Mouse (Mus musculus): ENCODE measurements around the gene Mycbp.
A peak's percentile ranks its signal among the peaks of the same experiment; 100 is the strongest.
"Not testable (repeated sequence)": the region's sequence is repeated elsewhere in the genome, so short reads cannot be mapped to it uniquely, and the experiment has no call there.

The Mycbp gene

DNA sequence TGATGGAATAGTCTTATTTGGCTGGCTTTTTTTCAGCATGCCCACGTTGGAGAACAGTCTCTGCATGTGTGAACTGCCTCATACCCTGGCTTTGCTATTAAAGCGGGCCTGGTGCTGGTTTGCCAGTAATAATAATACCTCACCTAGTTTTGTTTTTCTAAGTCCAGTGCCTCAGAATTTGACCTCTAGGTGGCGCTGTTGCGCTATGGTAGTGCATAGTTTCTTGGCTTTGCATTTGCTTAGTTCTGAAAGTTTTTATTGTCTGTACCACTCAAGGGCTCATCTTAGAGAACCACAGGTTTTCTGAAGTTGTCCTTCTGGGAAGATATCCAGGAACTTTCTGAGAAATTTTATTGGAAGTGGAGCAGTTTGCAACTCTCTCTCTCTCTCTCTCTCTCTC lies 35.2 kb downstream of the Mycbp start:
- peak; percentile 83 for DNase-seq (ENCODE audit: extremely low spot score, low read depth, low spot score)

DNA sequence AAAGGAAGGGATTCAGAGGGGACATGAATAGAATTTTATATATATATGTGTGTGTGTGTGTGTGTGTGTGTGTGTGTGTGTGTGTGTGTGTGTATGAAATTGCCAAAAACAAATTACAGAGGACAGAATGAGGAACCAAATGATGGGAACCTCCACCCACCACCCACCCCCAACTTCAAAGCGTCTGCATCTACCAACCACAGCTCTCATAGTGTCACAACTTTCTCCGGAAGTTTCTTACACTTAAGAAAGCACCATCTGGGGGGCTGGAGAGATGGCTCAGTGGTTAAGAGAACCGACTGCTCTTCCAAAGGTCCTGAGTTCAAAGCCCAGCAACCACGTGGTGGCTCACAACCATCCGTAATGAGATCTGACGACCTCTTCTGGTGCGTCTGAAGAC lies 36.2 kb downstream of the Mycbp start:
- DNase-seq (ENCODE audit: extremely low spot score, low read depth, low spot score), result not testable (repeated sequence)

DNA sequence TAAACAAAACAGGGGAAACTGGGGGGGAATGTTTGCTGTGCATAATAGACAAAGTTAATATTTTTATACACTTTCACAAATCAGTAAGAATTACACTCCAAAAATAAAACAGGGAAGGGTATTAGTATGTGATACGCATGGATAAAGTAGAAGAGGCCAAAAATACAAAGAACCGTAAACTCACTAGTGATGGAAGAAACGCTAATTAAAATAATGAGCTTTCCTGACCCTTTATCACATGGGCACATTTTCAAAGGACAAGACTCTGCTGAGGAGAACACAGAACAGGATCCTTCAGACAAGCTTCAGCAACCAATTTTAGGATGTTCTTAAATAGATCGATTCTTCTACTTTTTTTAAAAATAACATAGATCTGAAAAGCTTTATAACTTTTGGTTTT lies 42.1 kb downstream of the Mycbp start:
- no peak for DNase-seq (ENCODE audit: extremely low spot score, low read depth, low spot score)

DNA sequence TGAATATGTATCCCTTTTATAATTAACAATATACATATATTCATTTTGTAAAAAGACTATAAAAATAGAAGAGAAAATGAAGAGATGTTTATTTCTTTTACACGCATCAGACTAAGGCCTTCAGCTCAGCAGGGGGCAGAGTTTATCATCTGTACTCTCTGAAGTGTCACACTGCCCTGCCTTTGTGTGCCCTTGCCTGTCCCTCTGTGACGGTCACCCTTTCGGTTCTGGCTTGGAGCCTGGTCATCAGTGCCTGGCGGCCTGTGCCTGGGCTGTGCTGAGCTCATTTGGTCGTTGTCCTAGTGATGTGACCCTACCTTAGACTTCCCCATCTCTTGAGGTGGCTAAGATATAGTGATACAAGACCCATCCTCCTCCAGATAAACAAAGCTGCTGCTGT lies 42.5 kb downstream of the Mycbp start:
- no peak for DNase-seq (ENCODE audit: extremely low spot score, low read depth, low spot score)

DNA sequence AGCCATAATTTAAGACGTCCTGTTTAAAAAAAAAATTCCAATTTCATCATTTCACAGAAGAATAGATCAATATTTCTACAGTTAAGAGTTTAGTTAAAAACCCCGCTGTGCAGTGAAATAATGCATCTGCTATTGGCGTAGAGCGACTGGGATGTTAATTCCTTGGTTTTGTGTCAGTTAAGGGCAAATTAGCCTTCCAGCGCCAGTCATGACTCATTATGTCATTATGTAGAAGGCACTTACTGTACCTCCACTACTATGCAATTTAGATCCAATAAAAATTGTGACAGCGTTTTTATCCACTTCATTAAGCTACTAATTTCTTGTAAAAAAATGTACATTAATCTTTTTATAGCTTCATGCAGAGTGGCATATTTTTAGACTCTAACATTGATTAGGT lies 44.3 kb downstream of the Mycbp start:
- no peak for DNase-seq (ENCODE audit: extremely low spot score, low read depth, low spot score)

DNA sequence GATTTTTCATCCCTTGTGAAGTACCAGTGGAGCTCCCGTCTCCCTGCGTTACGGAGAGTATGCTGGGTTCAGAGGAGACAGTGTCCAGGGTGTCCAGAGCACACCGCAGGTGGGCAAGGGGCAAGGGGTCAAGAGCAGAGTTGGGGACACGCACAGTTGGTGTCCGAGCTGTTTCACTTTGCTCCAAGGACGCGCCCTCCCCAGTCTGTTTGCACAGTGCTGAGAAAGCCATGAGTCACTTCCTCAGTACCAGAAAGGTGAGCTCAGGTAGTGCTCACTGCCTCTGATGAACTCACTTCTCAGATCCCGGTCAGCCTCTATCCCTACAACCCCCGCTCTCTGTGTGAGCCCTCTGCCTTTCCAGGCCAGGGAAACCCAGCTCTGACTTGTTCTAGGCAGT lies 45.0 kb downstream of the Mycbp start:
- DNase-seq (ENCODE audit: extremely low spot score, low read depth, low spot score), result no peak

DNA sequence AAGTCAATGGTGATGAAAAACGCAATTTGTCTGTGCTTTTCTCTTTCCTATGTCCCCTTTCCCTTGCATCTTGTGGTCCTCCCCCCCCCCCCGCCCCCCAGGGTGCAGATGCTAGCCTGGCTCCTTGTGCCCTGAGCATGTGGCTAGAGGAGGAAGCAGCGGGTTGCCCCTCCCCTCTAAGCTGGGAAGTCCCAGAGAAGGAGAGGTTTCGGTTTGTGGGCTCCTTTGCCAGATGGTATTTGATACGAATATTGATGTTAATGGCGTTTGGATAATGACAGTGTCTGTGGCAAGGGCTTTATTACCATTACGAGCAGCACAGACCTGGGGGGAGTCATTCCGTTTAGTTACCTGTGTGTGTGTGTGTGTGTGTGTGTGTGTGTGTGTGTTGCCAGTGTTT lies 47.4 kb downstream of the Mycbp start:
- no peak for DNase-seq (ENCODE audit: extremely low spot score, low read depth, low spot score)

DNA sequence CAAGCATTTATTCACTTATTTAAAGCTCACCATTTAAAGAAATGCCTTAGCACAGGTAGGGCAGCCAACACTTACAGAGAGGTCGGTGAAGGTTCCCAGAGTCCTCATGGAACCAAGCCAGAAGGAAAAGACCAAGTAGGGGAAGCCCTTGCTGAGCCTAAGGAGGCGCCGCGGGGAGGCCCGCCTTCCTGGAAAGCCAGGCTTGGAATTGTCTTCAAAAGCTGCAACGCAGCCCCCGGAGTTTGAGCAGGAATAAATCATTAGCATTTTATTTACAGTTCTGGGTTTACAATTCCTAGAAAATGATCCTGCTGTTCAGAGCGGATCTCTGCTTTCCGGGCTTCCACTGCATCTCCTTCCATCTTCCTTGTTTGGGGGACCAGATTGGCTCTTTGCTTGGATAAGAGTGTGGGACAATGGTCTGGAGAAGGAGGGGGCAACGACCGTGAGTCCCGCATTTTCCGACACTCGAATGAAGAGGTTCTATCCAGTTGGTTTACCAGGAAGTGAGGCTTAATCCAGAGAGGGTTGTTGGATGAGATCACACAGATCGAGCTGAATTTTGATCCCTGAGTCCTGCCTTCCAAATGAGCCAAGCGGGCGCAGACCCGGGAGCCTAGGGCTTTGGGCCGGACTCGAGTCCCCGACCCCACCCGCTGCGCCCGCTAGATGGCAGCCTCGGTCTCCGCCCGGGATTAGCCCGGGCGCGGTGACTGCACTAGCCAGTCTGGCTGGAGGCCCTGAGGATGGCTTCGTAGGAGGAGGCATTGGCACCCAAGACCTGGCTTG lies 52.3 kb downstream of the Mycbp start:
- peak; percentile 10 for DNase-seq (ENCODE audit: extremely low spot score, low read depth, low spot score)

DNA sequence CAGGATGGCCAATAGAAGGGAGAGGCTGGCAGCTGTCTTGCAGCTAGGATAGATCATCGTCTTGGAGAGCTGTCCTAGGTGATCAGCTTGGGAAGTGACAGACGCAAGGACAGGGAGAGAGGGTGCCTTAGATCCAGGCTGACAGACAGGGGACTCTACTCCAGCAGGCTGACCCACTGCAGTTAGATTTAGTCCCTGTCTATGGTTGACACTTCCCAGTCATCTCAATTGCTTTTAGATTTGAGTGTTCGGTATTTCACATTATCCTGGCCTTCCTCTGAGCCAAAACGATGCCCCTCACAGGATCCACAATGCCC lies 52.8 kb downstream of the Mycbp start:
- no peak for DNase-seq (ENCODE audit: extremely low spot score, low read depth, low spot score)

DNA sequence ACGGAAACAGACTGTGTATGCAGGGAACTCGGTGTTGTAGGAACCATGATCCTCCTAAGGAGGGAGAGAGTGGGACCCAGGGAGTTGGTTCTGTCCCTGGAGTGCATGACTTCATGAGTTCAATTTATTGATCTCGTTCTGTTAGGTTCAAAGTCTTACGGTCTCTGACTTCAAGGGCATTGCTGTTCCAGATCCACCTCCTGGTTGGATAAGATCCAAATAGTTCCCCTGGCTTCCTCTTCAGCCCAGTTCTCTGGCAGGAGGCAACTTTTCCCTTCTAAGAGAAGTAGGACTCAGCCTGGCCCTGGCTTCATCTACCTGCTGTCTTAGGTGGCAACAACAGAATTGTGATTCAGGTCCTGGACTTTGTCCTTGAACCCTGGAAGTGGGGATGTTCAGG lies 53.3 kb downstream of the Mycbp start:
- DNase-seq (ENCODE audit: extremely low spot score, low read depth, low spot score), result no peak

DNA sequence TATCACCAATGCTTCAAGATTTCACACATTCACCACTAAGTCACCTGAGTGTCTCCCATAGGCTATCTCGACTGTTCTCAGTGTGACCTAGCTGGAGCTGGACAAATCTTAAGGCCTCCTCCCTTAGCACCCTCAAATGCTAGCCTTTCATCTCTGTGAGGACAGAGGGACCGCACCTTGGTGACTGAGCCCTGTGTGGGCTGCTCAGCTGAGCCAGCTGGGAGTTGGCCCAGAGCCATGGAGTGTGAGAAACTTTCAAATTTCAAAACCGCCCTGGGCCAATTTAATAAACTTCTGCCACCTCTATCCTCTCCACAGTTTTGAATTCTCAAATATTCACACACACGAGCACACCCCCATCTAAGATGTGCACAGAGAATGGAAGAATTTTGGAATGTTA lies 56.3 kb downstream of the Mycbp start:
- DNase-seq (ENCODE audit: extremely low spot score, low read depth, low spot score), result no peak
